Mouse (Mus musculus): ENCODE data around the gene Tnfrsf14.

- no peak for TF ChIP-seq CTCF (IDR thresholded peaks at IDR 0.05; ENCODE audit: extremely low read depth, insufficient read depth, insufficient read length, insufficient replicate concordance)
- TF ChIP-seq POLR2A (IDR thresholded peaks at IDR 0.05; ENCODE audit: low read depth, low read length) = no peak
Observed at GRCm38 (mm10) chr4:154972546-154972945, 44.2 kb upstream of the Tnfrsf14 start.

All from spleen, adult 2 months (tissue).